Mouse (Mus musculus): ENCODE results near the gene Plcd4. TPM values are rescaled to one million over a fixed set of nuclear protein-coding genes. Genes with fewer than 3 reads are reported as not detected.

Plcd4 gene
- polyA plus RNA-seq, 1 experiment from 2014 or later: 0.69 TPM

Small RNA genes lying within 50 kb of the gene (microRNA-seq; reads per million reads assigned to microRNA genes)
- gene Gm25035: not detected

Other genes with a start within 250 kb of the Plcd4 start
- 36.4 and 42.6 TPM in 2 replicates for gene Tmbim1, start 237.3 kb upstream of the Plcd4 start, polyA plus RNA-seq (2014; fragmentation: Nextera tagmentation; extraction: Ambion mirVana)
- gene Catip, start 180.8 kb upstream of the Plcd4 start, polyA plus RNA-seq (2014; fragmentation: Nextera tagmentation; extraction: Ambion mirVana): 0.60 and 0.82 TPM in 2 replicates
- 5.9 and 6.6 TPM in 2 replicates for gene Slc11a1, start 167.7 kb upstream of the Plcd4 start, polyA plus RNA-seq (2014; fragmentation: Nextera tagmentation; extraction: Ambion mirVana)
- gene Ctdsp1, start 151.4 kb upstream of the Plcd4 start, polyA plus RNA-seq (2014; fragmentation: Nextera tagmentation; extraction: Ambion mirVana): 86.8 and 87.1 TPM in 2 replicates
- 58.1 and 64.7 TPM in 2 replicates for gene Vil1, start 133.5 kb upstream of the Plcd4 start, polyA plus RNA-seq (2014; fragmentation: Nextera tagmentation; extraction: Ambion mirVana)
- 76.8 and 77.8 TPM in 2 replicates for gene Cnot9, start 36.8 kb upstream of the Plcd4 start, polyA plus RNA-seq (2014; fragmentation: Nextera tagmentation; extraction: Ambion mirVana)
- gene Usp37, start 1.4 kb downstream of the Plcd4 start, polyA plus RNA-seq (2014; fragmentation: Nextera tagmentation; extraction: Ambion mirVana): 34.8 and 40.6 TPM in 2 replicates
- gene Zfp142, start 45.4 kb downstream of the Plcd4 start, polyA plus RNA-seq (2014; fragmentation: Nextera tagmentation; extraction: Ambion mirVana): 6.8 and 7.4 TPM in 2 replicates
- gene Bcs1l, start 45.4 kb downstream of the Plcd4 start, polyA plus RNA-seq (2014; fragmentation: Nextera tagmentation; extraction: Ambion mirVana): 20.1 and 23.4 TPM in 2 replicates
- 7.5 and 7.9 TPM in 2 replicates for gene Rnf25, start 58.5 kb downstream of the Plcd4 start, polyA plus RNA-seq (2014; fragmentation: Nextera tagmentation; extraction: Ambion mirVana)
- gene Stk36, start 58.6 kb downstream of the Plcd4 start, polyA plus RNA-seq (2014; fragmentation: Nextera tagmentation; extraction: Ambion mirVana): 5.1 TPM in 2 replicates
- 21.8 and 26.3 TPM in 2 replicates for gene Ttll4, start 118.9 kb downstream of the Plcd4 start, polyA plus RNA-seq (2014; fragmentation: Nextera tagmentation; extraction: Ambion mirVana)
- 6.4 and 8.9 TPM in 2 replicates for gene Cyp27a1, start 170.7 kb downstream of the Plcd4 start, polyA plus RNA-seq (2014; fragmentation: Nextera tagmentation; extraction: Ambion mirVana)
- 0.09 TPM in 2 replicates for gene Prkag3, start 206.3 kb downstream of the Plcd4 start, polyA plus RNA-seq (2014; fragmentation: Nextera tagmentation; extraction: Ambion mirVana)
- 0.22 and 0.31 TPM in 2 replicates for gene Wnt6, start 229.0 kb downstream of the Plcd4 start, polyA plus RNA-seq (2014; fragmentation: Nextera tagmentation; extraction: Ambion mirVana)
- 0.26 and 0.30 TPM in 2 replicates for gene Wnt10a, start 248.6 kb downstream of the Plcd4 start, polyA plus RNA-seq (2014; fragmentation: Nextera tagmentation; extraction: Ambion mirVana)